Mouse (Mus musculus) cerebellum, adult 2 months (tissue): ENCODE results near the gene Trib2. TPM values are rescaled to one million over a fixed set of nuclear protein-coding genes. Genes with fewer than 3 reads are reported as not detected.

Experiments used
- DNase-seq, 2 experiments: peaks; one replicate each; pipeline ENCODE4 v3.0.0; 2021
- H3K27ac ChIP-seq: fragments of 200-500 bp; 2 replicates; pipeline ENCODE4 v1.5.1; 2012; ENCODE audit warnings: low read length, control low read depth, inconsistent platforms; ENCODE audit not compliant: insufficient read depth
- H3K27me3 ChIP-seq: fragments of 200-500 bp; 2 replicates; pipeline ENCODE4 v1.6.1; 2012; ENCODE audit warnings: inconsistent platforms, mild to moderate bottlenecking, low read length, moderate library complexity; ENCODE audit not compliant: control insufficient read depth, insufficient read depth
- H3K4me1 ChIP-seq: fragments of 200-500 bp; 2 replicates; pipeline ENCODE4 v1.6.1; 2011; ENCODE audit warnings: low read length; ENCODE audit not compliant: control insufficient read depth, insufficient read depth
- H3K4me3 ChIP-seq: fragments of 200-500 bp; replicated peaks from 2 replicates; pipeline ENCODE3; 2011; ENCODE audit warnings: mild to moderate bottlenecking, low read depth, low read length, control low read depth; ENCODE audit not compliant: insufficient read depth
- CTCF ChIP-seq: fragments of 200-500 bp; IDR thresholded peaks from 2 replicates; pipeline ENCODE4 v1.5.1; 2011; ENCODE audit warnings: low read depth, mild to moderate bottlenecking, control low read depth, low read length, moderate library complexity, borderline replicate concordance; ENCODE audit not compliant: insufficient read depth
- POLR2A ChIP-seq: fragments of 200-500 bp; IDR thresholded peaks from 2 replicates; pipeline ENCODE4 v1.6.1; 2011; ENCODE audit warnings: low read length, control low read depth, borderline replicate concordance; ENCODE audit not compliant: insufficient read depth
- WGBS: fragments of 180-500 bp; shearing (Covaris S2); methylation state at CpG from one replicate; pipeline ENCODE4 v1.1.7; 2018; 5-methylcytosine and 5-hydroxymethylcytosine counted together
- polyA plus RNA-seq: library from polyadenylated mRNA; depleted of rRNA; stranded (reverse); fragments of >200 nt; gene quantifications from 2 replicates; pipeline ENCODE4 v1.2.3, GENCODE M21; 2012

The Trib2 gene
- polyA plus RNA-seq, 1 experiment = 29.1 TPM

DNA sequence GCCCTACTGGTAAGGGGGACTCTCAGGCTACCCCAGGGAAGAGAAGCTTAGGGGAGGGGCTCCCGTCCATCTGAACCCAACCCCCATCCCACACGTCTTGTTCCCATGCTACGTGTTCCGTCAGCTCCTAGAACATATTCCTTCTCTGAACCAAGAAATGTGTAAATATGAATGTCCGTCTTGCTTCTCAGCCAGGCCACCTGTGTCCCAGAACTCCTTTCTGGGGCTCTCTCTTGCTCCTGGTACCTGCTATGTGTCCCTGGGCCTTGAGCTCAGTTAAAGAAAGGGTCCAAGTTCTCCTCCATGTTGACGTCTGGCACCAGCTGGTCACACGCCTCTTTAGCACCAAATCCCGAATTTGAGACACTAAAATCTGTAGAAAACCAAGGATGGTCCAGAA is 23.4 kb downstream of the Trib2 start:
- Histone ChIP-seq H3K4me3 (no peak overlapping the region), H3K27me3 (no peaks in the 10 kb centered on the region), H3K4me1 (no peaks in the 10 kb centered on the region), H3K27ac (no peak overlapping the region)
- 93% methylated on average over 8 of the region's 8 CpGs for WGBS
- no peak for DNase-seq
- TF ChIP-seq CTCF (no peak), POLR2A (no peak)

DNA sequence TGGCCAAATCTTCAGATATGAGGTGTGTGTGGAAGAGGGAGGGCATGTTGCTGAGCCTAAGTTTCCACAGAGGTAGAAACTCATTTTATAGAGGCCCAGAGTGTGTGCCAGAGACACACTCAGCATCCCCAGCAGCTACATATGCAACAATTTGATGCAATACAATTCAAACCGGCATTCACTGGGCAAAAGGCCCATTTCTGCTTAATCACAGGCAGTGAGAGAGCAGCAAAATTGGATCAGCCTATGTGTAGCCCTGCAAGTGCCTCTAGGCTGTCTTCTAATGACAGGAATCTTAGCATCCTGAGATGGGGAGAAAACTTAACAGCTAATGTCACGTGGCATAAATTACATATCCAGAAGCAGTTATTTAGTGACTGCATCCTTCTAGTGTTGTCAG is 26.5 kb downstream of the Trib2 start:
- H3K4me3 ChIP-seq = no peak overlapping the region
- no peak for DNase-seq
- H3K27me3 ChIP-seq = no peaks in the 10 kb centered on the region
- 44% methylated on average over 2 of the region's 2 CpGs for WGBS
- H3K27ac ChIP-seq = no peak overlapping the region
- no peaks in the 10 kb centered on the region for H3K4me1 ChIP-seq
- TF ChIP-seq POLR2A (no peak), CTCF (no peak)

DNA sequence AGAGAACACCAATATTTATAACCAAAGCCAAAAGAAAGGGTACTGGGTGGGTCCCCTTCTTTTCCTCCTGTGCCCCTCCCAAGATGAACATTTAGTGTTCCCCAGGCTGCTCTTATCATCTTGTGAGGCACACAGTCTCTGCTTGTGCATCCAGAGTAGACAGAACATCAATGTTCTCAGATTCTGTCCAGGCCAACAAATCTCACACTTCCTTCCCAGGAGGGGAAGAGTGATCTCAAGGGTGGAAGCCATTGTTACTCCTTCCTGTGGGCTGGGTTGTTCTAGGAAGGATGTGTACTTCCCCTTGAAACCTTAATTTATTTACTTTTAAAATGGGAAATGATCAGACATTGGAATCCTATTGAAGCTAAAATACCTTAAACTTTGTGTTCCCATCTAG is 39.7 kb downstream of the Trib2 start:
- H3K27ac ChIP-seq = no peak overlapping the region
- no peaks in the 10 kb centered on the region for H3K4me1 ChIP-seq
- no peaks in the 10 kb centered on the region for H3K27me3 ChIP-seq
- TF ChIP-seq POLR2A (no peak), CTCF (no peak)
- DNase-seq = no peak
- H3K4me3 ChIP-seq = no peak overlapping the region

DNA sequence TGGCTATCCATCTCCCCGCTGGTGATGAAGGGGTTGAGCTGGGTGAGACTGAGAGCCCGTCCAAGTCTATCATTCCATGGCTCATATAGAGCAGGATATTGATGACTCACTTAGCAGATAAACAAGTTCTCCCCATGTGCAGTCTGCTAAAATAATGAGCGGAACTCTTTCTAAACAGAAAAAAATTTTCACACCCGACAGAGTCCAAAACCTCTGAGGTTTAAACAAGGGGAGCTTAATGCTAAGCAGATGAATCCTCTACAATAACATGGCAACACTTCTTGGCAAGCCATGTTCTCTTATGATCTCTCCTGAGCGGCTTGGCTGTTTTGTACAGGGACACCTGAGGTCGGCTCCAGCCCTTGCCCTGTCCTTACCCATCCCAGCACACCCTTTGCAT is 45.0 kb downstream of the Trib2 start:
- H3K4me3 ChIP-seq = no peak overlapping the region
- TF ChIP-seq POLR2A (no peak), CTCF (no peak)
- no peak for DNase-seq
- 54% methylated on average over 6 of the region's 6 CpGs for WGBS
- H3K4me1 ChIP-seq = no peaks in the 10 kb centered on the region
- no peak overlapping the region for H3K27ac ChIP-seq
- H3K27me3 ChIP-seq = no peaks in the 10 kb centered on the region

DNA sequence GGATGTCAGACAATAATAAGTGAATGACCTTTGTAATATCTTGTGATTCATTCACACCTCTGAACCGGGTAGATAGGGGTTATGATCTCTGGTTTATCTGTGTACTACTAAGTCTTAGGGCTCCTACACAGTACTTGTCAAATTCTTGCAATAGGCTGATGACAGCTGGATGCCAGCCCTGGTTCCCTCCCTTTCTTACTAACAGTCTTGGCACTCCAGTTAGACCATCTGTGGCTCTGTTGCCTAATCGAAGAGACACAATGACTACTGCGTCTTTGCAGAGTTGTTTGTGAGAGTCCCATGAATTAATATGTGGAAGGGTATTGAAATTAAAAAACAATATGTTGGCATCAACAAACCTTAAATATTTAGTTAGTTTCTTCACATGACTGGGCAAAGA is 48.2 kb downstream of the Trib2 start:
- no peaks in the 10 kb centered on the region; the same call in 1 of the 2 replicates for H3K4me1 ChIP-seq
- TF ChIP-seq POLR2A = no peak
- TF ChIP-seq CTCF = no peak
- H3K27me3 ChIP-seq = no peaks in the 10 kb centered on the region; the same call in 1 of the 2 replicates
- no peak overlapping the region for H3K27ac ChIP-seq
- H3K4me3 ChIP-seq = no peak overlapping the region
- DNase-seq = no peak
- 26% methylated on average over 3 of the region's 3 CpGs for WGBS

DNA sequence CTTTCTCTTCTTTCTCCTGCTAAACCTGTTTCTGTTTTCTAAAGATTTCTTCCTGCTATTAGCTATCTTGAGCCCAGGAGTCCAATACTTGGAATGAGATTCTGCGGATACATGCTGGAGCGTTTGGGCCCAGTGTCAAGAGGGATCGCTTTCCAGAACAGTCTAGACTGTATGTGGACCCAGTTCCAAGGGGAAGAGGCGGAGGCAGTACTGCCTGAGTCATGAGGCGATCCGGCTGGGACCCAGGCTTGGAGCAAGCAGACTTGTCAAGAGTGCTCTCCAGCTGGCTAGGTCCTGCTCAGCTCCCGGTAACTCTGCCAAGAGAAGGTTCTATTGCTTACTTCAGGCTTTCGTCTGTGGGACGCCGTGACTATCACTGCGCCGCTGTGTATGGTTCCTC is 50.7 kb downstream of the Trib2 start:
- TF ChIP-seq POLR2A (no peak), CTCF (no peak)
- WGBS = 23% methylated on average over 12 of the region's 12 CpGs
- H3K27me3 ChIP-seq = no peaks in the 10 kb centered on the region; the same call in 1 of the 2 replicates
- H3K4me3 ChIP-seq = no peak overlapping the region
- no peak overlapping the region for H3K27ac ChIP-seq
- H3K4me1 ChIP-seq = no peaks in the 10 kb centered on the region; the same call in 1 of the 2 replicates
- DNase-seq = peak in 1 of 2 experiments; percentile 33

DNA sequence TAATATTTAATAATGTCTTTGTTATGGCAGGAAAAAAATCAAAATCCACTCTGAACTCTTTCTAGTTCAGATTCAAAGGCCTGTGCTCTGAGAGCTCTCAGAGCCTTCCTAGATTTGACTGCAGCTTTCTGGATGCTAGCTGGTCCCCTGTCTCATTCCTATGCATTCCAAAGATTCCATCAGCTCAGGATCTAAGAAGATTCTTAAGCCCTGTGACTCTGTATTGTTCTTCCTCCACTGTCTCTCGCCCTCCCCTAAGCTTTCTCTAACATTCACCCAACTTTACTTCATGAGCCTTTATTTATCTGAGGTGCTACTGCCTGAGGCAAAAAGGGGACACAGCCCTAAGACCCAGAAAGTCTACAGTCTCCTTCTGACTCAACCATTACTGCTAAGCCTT is 51.5 kb downstream of the Trib2 start:
- Histone ChIP-seq H3K27ac (no peak overlapping the region), H3K27me3 (no peaks in the 10 kb centered on the region; the same call in 1 of the 2 replicates), H3K4me3 (no peak overlapping the region), H3K4me1 (no peaks in the 10 kb centered on the region; the same call in 1 of the 2 replicates)
- DNase-seq = no peak
- WGBS = 82% methylated on average over 1 of the region's 1 CpGs
- TF ChIP-seq POLR2A (no peak), CTCF (no peak)

DNA sequence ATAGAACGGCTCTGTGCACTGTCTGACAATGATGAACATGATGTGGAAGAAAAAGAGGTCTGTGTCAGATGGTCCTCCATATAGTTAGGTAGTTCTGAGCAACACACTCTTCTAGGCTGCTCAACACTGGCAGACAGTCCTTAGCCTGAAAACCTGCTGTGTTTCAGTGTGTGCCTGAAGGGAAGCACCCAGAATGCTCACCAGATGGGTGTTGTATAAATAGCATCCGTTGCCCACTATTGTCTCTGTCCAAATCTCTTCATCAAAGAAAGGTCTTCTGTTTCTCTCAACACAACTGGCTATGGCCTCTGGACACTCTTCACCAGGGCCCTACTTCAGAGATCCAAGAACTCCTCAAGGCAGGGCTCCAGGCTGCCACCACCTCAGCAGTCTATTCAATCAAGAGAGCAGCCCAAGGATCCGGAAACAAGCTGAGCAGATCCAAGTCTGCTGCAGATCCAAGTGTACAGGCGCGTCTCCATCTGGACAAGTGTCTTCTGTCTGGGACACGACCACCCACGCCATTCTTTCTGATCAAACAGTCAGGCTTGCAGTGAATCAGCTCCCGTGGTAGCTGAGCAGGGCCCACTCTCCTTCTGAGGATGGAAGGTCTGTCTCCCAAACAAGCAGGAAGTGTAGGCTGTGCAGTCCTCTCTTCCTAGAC is 55.1 kb downstream of the Trib2 start:
- TF ChIP-seq POLR2A (no peak), CTCF (no peak)
- H3K4me1 ChIP-seq = no peaks in the 10 kb centered on the region; the same call in 1 of the 2 replicates
- no peak overlapping the region for H3K27ac ChIP-seq
- H3K4me3 ChIP-seq = no peak overlapping the region
- no peak for DNase-seq
- H3K27me3 ChIP-seq = no peaks in the 10 kb centered on the region; the same call in 1 of the 2 replicates
- 36% methylated on average over 8 of the region's 8 CpGs for WGBS
